Mouse (Mus musculus): ENCODE results near the gene Mt2. TPM values are rescaled to one million over a fixed set of nuclear protein-coding genes. Genes with fewer than 3 reads are reported as not detected.
"Not testable (repeated sequence)": the region's sequence is repeated elsewhere in the genome, so short reads cannot be mapped to it uniquely, and the experiment has no call there.

The Mt2 gene
- polyA plus RNA-seq, 1 experiment, result not detected

DNA sequence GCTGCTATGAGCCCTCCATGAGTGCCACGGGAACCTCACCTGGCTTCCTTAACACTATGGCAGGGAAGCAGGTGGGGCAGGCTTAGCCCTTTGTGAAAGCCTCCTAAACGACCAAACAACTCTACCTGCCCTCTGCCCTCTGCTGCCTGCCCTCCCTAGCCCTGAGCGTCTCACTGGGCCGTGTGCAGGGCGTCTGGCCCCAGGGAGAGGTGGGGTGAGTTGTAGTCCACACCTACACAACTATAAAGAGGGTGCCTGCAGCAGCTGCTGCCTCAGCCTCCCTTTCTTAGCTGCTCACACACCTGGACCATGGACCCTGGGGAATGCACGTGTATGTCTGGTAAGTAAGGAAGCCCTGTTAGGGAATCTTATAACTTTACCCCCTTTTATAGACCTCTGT is 35.5 kb upstream of the Mt2 start, which contains the start of gene Mt4:
Mt4 (plus strand) TSS at position 265 of the 400 bp plus-strand sequence.
- no peak for TF ChIP-seq CTCF (IDR thresholded peaks at IDR 0.05; ENCODE audit: insufficient read depth, low read depth, low read length)
- no peak for TF ChIP-seq POLR2A (IDR thresholded peaks at IDR 0.05; ENCODE audit: insufficient read depth, low read depth, low read length)
- H3K4me1 ChIP-seq (ENCODE audit: control insufficient read depth, insufficient read depth, low read length), result peaks cover 10% of the 10 kb centered on the region
- 66% methylated on average over 6 of the region's 6 CpGs for WGBS
- no peak within 1 kb of the TSS for H3K27ac ChIP-seq (ENCODE audit: insufficient read depth, low read depth, low read length)
- no peak within 1 kb of the TSS for H3K4me3 ChIP-seq (ENCODE audit: insufficient read depth, low read depth, low read length)

GRCm38 (mm10) chr8:94140266-94140795 is 32.1 kb upstream of the Mt2 start:
- no peak for TF ChIP-seq CTCF (IDR thresholded peaks at IDR 0.05; ENCODE audit: insufficient read depth, low read depth, low read length)
- no peak for TF ChIP-seq POLR2A (IDR thresholded peaks at IDR 0.05; ENCODE audit: insufficient read depth, low read depth, low read length)
- Histone ChIP-seq H3K4me3 (ENCODE audit: insufficient read depth, low read depth, low read length) (no peak overlapping the region), H3K27ac (ENCODE audit: insufficient read depth, low read depth, low read length) (no peak overlapping the region), H3K4me1 (ENCODE audit: control insufficient read depth, insufficient read depth, low read length) (peaks cover 10% of the 10 kb centered on the region)
- 72% methylated on average over 4 of the region's 4 CpGs for WGBS

DNA sequence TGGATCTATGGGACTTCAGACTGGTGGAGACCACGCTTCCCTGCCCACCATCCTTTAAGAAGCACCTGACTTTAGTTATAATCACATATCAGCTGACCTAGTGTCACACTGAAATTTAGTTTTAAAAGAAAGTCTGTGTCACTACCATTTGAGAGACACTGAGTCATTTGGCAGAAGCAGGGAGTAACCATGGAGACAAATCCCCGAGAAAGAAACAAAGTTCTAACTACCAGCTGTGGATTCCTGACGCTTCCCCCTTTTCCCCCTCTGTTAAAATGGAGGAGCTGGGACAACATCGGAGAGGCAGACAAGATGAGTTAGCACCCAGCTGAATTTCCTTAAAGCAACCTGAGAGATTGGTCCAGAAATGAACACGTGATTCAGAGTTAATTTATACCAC is 24.2 kb upstream of the Mt2 start:
- H3K27ac ChIP-seq (ENCODE audit: insufficient read depth, low read depth, low read length), result peak overlapping the region; percentile 74; the same call in 1 of the 2 replicates
- H3K4me3 ChIP-seq (ENCODE audit: insufficient read depth, low read depth, low read length), result no peak overlapping the region
- peaks cover 13% of the 10 kb centered on the region for H3K4me1 ChIP-seq (ENCODE audit: control insufficient read depth, insufficient read depth, low read length)
- 13% methylated on average over 5 of the region's 5 CpGs for WGBS
- TF ChIP-seq CTCF (IDR thresholded peaks at IDR 0.05; ENCODE audit: insufficient read depth, low read depth, low read length) (no peak), POLR2A (IDR thresholded peaks at IDR 0.05; ENCODE audit: insufficient read depth, low read depth, low read length) (no peak)

GRCm38 (mm10) chr8:94150925-94151324 is 21.5 kb upstream of the Mt2 start:
- Histone ChIP-seq H3K27ac (ENCODE audit: insufficient read depth, low read depth, low read length) (no peak overlapping the region), H3K4me3 (ENCODE audit: insufficient read depth, low read depth, low read length) (no peak overlapping the region), H3K4me1 (ENCODE audit: control insufficient read depth, insufficient read depth, low read length) (peaks cover 19% of the 10 kb centered on the region)
- WGBS, result 86% methylated on average over 5 of the region's 5 CpGs
- TF ChIP-seq CTCF (IDR thresholded peaks at IDR 0.05; ENCODE audit: insufficient read depth, low read depth, low read length) (no peak), POLR2A (IDR thresholded peaks at IDR 0.05; ENCODE audit: insufficient read depth, low read depth, low read length) (no peak)

- peaks cover 19% of the 10 kb centered on the region for H3K4me1 ChIP-seq (ENCODE audit: control insufficient read depth, insufficient read depth, low read length)
- peak within 1 kb of the TSS; percentile 98 for H3K27ac ChIP-seq (ENCODE audit: insufficient read depth, low read depth, low read length)
- 3% methylated on average over 29 of the region's 29 CpGs for WGBS
- TF ChIP-seq CTCF (IDR thresholded peaks at IDR 0.05; ENCODE audit: insufficient read depth, low read depth, low read length) (no peak), POLR2A (IDR thresholded peaks at IDR 0.05; ENCODE audit: insufficient read depth, low read depth, low read length) (peak; percentile 97)
- peak within 1 kb of the TSS; percentile 84 for H3K4me3 ChIP-seq (ENCODE audit: insufficient read depth, low read depth, low read length)
Measured at GRCm38 (mm10) chr8:94152513-94153300, 19.8 kb upstream of the Mt2 start, which contains the start of gene Mt3. Gene Mt3 (plus strand): TSS chr8:94152607.

DNA sequence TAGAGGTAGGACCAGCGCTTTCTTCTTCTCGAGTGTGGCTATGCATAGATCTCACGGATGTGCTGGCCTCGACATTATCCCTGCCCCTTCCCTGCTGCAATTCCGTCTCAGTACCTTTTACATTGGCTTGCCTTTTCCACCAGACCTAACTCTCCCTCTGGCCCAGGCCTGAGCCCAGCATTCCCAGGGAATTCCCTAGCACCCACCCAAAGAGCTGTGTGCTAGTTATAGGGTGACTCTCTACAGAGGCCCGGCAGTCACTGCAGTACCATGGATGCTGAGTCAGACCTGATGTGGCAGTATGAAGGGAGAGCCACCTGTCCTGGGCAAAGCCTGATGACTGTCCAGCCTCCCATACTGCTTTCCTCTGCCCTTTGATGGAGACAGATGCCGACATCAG is 19.0 kb upstream of the Mt2 start:
- TF ChIP-seq POLR2A (IDR thresholded peaks at IDR 0.05; ENCODE audit: insufficient read depth, low read depth, low read length) (no peak), CTCF (IDR thresholded peaks at IDR 0.05; ENCODE audit: insufficient read depth, low read depth, low read length) (no peak)
- Histone ChIP-seq H3K4me3 (ENCODE audit: insufficient read depth, low read depth, low read length) (peak overlapping the region; percentile 84), H3K27ac (ENCODE audit: insufficient read depth, low read depth, low read length) (peak overlapping the region; percentile 86), H3K4me1 (ENCODE audit: control insufficient read depth, insufficient read depth, low read length) (peaks cover 15% of the 10 kb centered on the region)
- 7% methylated on average over 7 of the region's 7 CpGs for WGBS

- 37% methylated on average over 6 of the region's 6 CpGs for WGBS
- Histone ChIP-seq H3K27ac (ENCODE audit: insufficient read depth, low read depth, low read length) (no peak overlapping the region), H3K4me3 (ENCODE audit: insufficient read depth, low read depth, low read length) (no peak overlapping the region), H3K4me1 (ENCODE audit: control insufficient read depth, insufficient read depth, low read length) (peaks cover 15% of the 10 kb centered on the region)
- TF ChIP-seq POLR2A (IDR thresholded peaks at IDR 0.05; ENCODE audit: insufficient read depth, low read depth, low read length) (no peak), CTCF (IDR thresholded peaks at IDR 0.05; ENCODE audit: insufficient read depth, low read depth, low read length) (no peak)
Measured at GRCm38 (mm10) chr8:94154537-94154936, 17.9 kb upstream of the Mt2 start.

DNA sequence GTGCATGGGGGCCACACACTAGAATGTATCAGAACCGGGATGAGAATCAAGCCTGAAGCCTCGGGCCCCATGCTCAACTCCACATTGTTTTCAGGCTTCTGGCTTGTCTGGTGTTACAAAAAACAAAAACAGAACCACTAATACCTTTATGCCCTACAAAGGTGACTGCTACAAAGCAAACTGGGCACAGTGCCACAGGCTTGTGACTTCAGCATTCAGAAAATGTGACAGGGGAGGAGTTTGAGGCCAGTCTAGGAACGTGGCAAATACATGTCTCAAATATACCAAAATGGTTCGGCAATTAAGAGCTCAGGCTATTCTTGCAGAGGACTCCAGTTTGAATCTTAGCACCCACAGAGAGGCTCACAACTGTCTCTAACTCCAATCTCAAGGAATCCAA is 16.4 kb upstream of the Mt2 start:
- Histone ChIP-seq H3K27ac (ENCODE audit: insufficient read depth, low read depth, low read length) (no peak overlapping the region), H3K4me1 (ENCODE audit: control insufficient read depth, insufficient read depth, low read length) (peaks cover 15% of the 10 kb centered on the region), H3K4me3 (ENCODE audit: insufficient read depth, low read depth, low read length) (no peak overlapping the region)
- WGBS, result 60% methylated on average over 4 of the region's 4 CpGs
- TF ChIP-seq POLR2A (IDR thresholded peaks at IDR 0.05; ENCODE audit: insufficient read depth, low read depth, low read length) (no peak), CTCF (IDR thresholded peaks at IDR 0.05; ENCODE audit: insufficient read depth, low read depth, low read length) (no peak)

DNA sequence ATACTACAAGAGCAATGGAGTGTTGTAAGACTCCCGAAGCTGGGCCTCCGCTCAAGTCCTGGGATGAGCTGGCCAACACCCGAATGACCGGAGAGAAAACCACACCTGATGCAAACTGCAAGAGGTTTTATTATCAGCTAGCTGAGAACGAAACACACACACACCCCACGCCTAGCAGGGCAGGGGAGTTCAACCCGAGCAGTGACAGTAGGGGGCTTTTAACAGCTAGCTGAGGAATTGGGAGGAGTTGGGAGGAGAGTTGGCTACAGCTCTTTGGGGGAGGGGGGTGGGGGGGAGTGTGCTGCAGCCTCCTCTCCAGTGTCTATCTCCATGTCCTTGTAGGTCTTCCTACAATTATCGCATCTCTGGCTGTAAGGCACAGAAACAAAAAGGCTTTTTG is 6.7 kb upstream of the Mt2 start:
- not testable (repeated sequence) for H3K4me3 ChIP-seq (ENCODE audit: insufficient read depth, low read depth, low read length); H3K4me1 ChIP-seq (ENCODE audit: control insufficient read depth, insufficient read depth, low read length); H3K27ac ChIP-seq (ENCODE audit: insufficient read depth, low read depth, low read length)
- 51% methylated on average over 8 of the region's 8 CpGs for WGBS

Data from olfactory bulb, adult 2 months (tissue).